In the genomic region with DNA sequence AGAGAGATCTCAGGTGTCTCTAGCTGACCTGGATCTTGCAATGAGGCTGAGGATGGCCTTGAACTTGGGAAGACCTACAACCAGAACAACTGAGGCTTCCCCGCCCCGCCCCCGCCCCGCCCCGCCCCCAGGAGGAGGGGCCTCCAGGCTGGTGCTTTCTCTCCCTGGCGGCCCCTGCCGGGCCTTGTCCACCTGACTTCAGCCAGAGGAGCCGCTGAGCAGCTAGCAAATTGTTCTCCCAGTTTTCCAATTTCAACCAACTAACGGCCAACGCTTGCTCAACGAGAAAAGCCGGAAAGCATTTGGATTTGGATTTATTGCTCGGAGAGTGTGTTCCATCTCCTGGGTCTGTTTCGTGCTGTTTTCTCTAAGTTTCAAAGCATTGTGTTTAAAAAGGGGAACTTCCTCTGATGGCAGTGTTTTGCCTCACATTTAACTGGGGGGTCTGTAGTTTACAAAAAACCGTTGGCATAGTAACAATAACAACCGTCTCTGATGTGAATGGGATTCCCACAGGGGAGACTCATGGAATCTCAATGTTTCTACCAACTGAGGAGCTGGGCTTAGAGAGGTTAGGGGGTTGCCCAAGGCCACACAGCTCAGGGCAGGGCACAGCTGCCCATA, we compare ENCODE assay signal across 10 mouse cellular contexts. TPM values are rescaled to one million over a fixed set of nuclear protein-coding genes. Genes with fewer than 3 reads are reported as not detected.
A peak's percentile ranks its signal among the peaks of the same experiment; 100 is the strongest.
DNase-seq lines count a peak whose midpoint lies in the region; ATAC-seq and TF ChIP-seq lines count a peak whose summit lies in the region.
"Had no signal": no experiment of that assay in that cellular context is flagged by ENCODE, and none has a peak within 500 bp of the region (broad histone marks: within the 10 kb centered on the region; RNA-seq: fewer than 3 reads in every experiment).

No protein-coding gene starts in this region.

- 0 out of 2 replicates have a peak, but pooled peaks cover 2% of the 10 kb centered on the region for H3K36me3 ChIP-seq in forebrain, embryonic 10.5 days (replicated peaks)
- H3K36me3 ChIP-seq in forebrain, postnatal 0 days (ENCODE audit: insufficient read depth): no peaks in the 10 kb centered on the region
- no peaks in the 10 kb centered on the region for H3K36me3 ChIP-seq in neural tube, embryonic 11.5 days (ENCODE audit: control insufficient read depth, insufficient read depth, low read length)
- no peaks in the 10 kb centered on the region; the same call in 1 of the 2 replicates for H3K36me3 ChIP-seq in intestine, postnatal 0 days (ENCODE audit: control insufficient read depth, insufficient read depth)
- H3K36me3 ChIP-seq in neural tube, embryonic 15.5 days: no peaks in the 10 kb centered on the region

- TF ChIP-seq CTCF in forebrain, postnatal 0 days (IDR thresholded peaks at IDR 0.05; ENCODE audit: low read depth): no peak
- TF ChIP-seq CTCF in intestine, postnatal 0 days (IDR thresholded peaks at IDR 0.05; ENCODE audit: low read depth): 0 out of 2 replicates have a peak, but pooled peaks have one; percentile 21

- H3K4me3 ChIP-seq in forebrain, embryonic 10.5 days: no peak overlapping the region
- no peak overlapping the region for H3K4me3 ChIP-seq in forebrain, postnatal 0 days (ENCODE audit: low read depth, low read length)
- H3K4me3 ChIP-seq in neural tube, embryonic 11.5 days (ENCODE audit: low read depth, low read length): no peak overlapping the region
- no peak overlapping the region for H3K4me3 ChIP-seq in intestine, postnatal 0 days (ENCODE audit: low read depth, low read length)
- H3K4me3 ChIP-seq in neural tube, embryonic 15.5 days (replicated peaks): no peak overlapping the region
- H3K4me3 ChIP-seq: myocyte had no signal

- H3K4me1 ChIP-seq in forebrain, embryonic 10.5 days: peaks cover 17% of the 10 kb centered on the region
- no peaks in the 10 kb centered on the region for H3K4me1 ChIP-seq in forebrain, postnatal 0 days (ENCODE audit: insufficient read depth)
- peaks cover 5% of the 10 kb centered on the region for H3K4me1 ChIP-seq in neural tube, embryonic 11.5 days (ENCODE audit: control insufficient read depth, insufficient read depth, low read length)
- H3K4me1 ChIP-seq in intestine, postnatal 0 days (replicated peaks; ENCODE audit: control insufficient read depth, insufficient read depth, low read length): no peaks in the 10 kb centered on the region
- peaks cover 16% of the 10 kb centered on the region for H3K4me1 ChIP-seq in neural tube, embryonic 15.5 days

- DNase-seq in forebrain, embryonic 10.5 days (ENCODE audit: extremely low spot score, low spot score): no peak
- no peak for DNase-seq in forebrain, postnatal 0 days
- peak; percentile 39 for DNase-seq in neural tube, embryonic 11.5 days (ENCODE audit: low spot score)
- DNase-seq in neural tube, embryonic 10.5 days (ENCODE audit: extremely low spot score, low spot score): no peak
- DNase-seq in cerebellum, adult 9-11 months: no peak
- no peak for DNase-seq in kidney, postnatal 36 days
- DNase-seq: cerebellum, adult 11 months had no signal

- 14% methylated on average over 16 of the region's 16 CpGs for WGBS in forebrain, embryonic 10.5 days
- 15% methylated on average over 16 of the region's 16 CpGs for WGBS in forebrain, postnatal 0 days
- 8% methylated on average over 16 of the region's 16 CpGs for WGBS in neural tube, embryonic 11.5 days
- 20% methylated on average over 16 of the region's 16 CpGs for WGBS in intestine, postnatal 0 days
- 3% methylated on average over 16 of the region's 16 CpGs for WGBS in neural tube, embryonic 15.5 days

- H3K27me3 ChIP-seq in forebrain, embryonic 10.5 days (ENCODE audit: poor library complexity, severe bottlenecking): no peaks in the 10 kb centered on the region
- H3K27me3 ChIP-seq in forebrain, postnatal 0 days (ENCODE audit: insufficient read depth, low read length): no peaks in the 10 kb centered on the region
- no peaks in the 10 kb centered on the region for H3K27me3 ChIP-seq in neural tube, embryonic 11.5 days (ENCODE audit: control insufficient read depth, insufficient read depth, low read length)
- H3K27me3 ChIP-seq in intestine, postnatal 0 days (replicated peaks; ENCODE audit: control insufficient read depth, insufficient read depth, low read length): no peaks in the 10 kb centered on the region
- H3K27me3 ChIP-seq in neural tube, embryonic 15.5 days (replicated peaks): no peaks in the 10 kb centered on the region

- ATAC-seq in forebrain, postnatal 0 days: no peak
- ATAC-seq in neural tube, embryonic 11.5 days (ENCODE audit: insufficient read depth, low FRiP score, low TSS enrichment): no peak
- no peak for ATAC-seq in intestine, postnatal 0 days
- peak; percentile 37; the same call in 1 of the 2 replicates for ATAC-seq in neural tube, embryonic 15.5 days (ENCODE audit: low FRiP score)

- H3K27ac ChIP-seq in forebrain, embryonic 10.5 days: peak overlapping the region; percentile 60; the same call in 1 of the 2 replicates
- no peak overlapping the region for H3K27ac ChIP-seq in forebrain, postnatal 0 days (ENCODE audit: low read depth, low read length)
- no peak overlapping the region for H3K27ac ChIP-seq in neural tube, embryonic 11.5 days (ENCODE audit: low read depth, low read length)
- H3K27ac ChIP-seq in intestine, postnatal 0 days (ENCODE audit: low read depth, low read length): peak overlapping the region; percentile 7; the same call in 1 of the 2 replicates
- H3K27ac ChIP-seq in neural tube, embryonic 15.5 days (replicated peaks): peak overlapping the region; percentile 28; the same call in 1 of the 2 replicates

- H3K9ac ChIP-seq in forebrain, postnatal 0 days: no peak overlapping the region
- no peak overlapping the region for H3K9ac ChIP-seq in neural tube, embryonic 11.5 days (ENCODE audit: low read length)
- H3K9ac ChIP-seq in intestine, postnatal 0 days (ENCODE audit: low read depth, low read length): no peak overlapping the region
- H3K9ac ChIP-seq in neural tube, embryonic 15.5 days (replicated peaks): no peak overlapping the region

- no peak overlapping the region for H3K4me2 ChIP-seq in forebrain, postnatal 0 days (ENCODE audit: low read depth)
- H3K4me2 ChIP-seq in neural tube, embryonic 11.5 days (ENCODE audit: low read depth): no peak overlapping the region
- H3K4me2 ChIP-seq in intestine, postnatal 0 days (replicated peaks; ENCODE audit: low read depth): no peak overlapping the region
- H3K4me2 ChIP-seq in neural tube, embryonic 15.5 days: no peak overlapping the region

- no peaks in the 10 kb centered on the region for H3K9me3 ChIP-seq in forebrain, embryonic 10.5 days
- no peaks in the 10 kb centered on the region for H3K9me3 ChIP-seq in forebrain, postnatal 0 days (ENCODE audit: low read length)
- H3K9me3 ChIP-seq in neural tube, embryonic 11.5 days (ENCODE audit: control insufficient read depth, low read length): no peaks in the 10 kb centered on the region
- no peaks in the 10 kb centered on the region for H3K9me3 ChIP-seq in intestine, postnatal 0 days (ENCODE audit: control insufficient read depth)
- H3K9me3 ChIP-seq in neural tube, embryonic 15.5 days (replicated peaks): no peaks in the 10 kb centered on the region

RNA-seq across cellular contexts. Expression of a gene that starts 5.8 kb away (rescaled TPM):
- polyA plus RNA-seq in forebrain, embryonic 10.5 days (2016; fragmentation: Nextera tagmentation; extraction: Ambion mirVana): 8.3 and 9.3 TPM in 2 replicates
- 17.1 and 17.9 TPM in 2 replicates for total RNA-seq in forebrain, postnatal 0 days (2014; rRNA removed)
- 11.8 and 13.4 TPM in 2 replicates for polyA plus RNA-seq in forebrain, postnatal 0 days (2015; fragmentation: Nextera tagmentation; extraction: Ambion mirVana)
- polyA plus RNA-seq in neural tube, embryonic 11.5 days (2014; fragmentation: Nextera tagmentation; extraction: Ambion mirVana): 48.0 TPM in 2 replicates
- polyA plus RNA-seq in intestine, postnatal 0 days (2015; fragmentation: Nextera tagmentation; extraction: Ambion mirVana): 5.7 and 6.8 TPM in 2 replicates
- 8.4 and 19.4 TPM in 2 replicates for polyA plus RNA-seq in neural tube, embryonic 15.5 days (2015; fragmentation: Nextera tagmentation; extraction: Ambion mirVana)

RNA-seq across cellular contexts. Expression of a gene that starts 22.6 kb away (rescaled TPM):
- polyA plus RNA-seq in forebrain, embryonic 10.5 days (2016; fragmentation: Nextera tagmentation; extraction: Ambion mirVana): 113 and 115 TPM in 2 replicates
- 116 and 119 TPM in 2 replicates for total RNA-seq in forebrain, postnatal 0 days (2014; rRNA removed)
- 191 and 194 TPM in 2 replicates for polyA plus RNA-seq in forebrain, postnatal 0 days (2015; fragmentation: Nextera tagmentation; extraction: Ambion mirVana)
- 130 and 133 TPM in 2 replicates for polyA plus RNA-seq in neural tube, embryonic 11.5 days (2014; fragmentation: Nextera tagmentation; extraction: Ambion mirVana)
- 84.5 and 88.1 TPM in 2 replicates for polyA plus RNA-seq in intestine, postnatal 0 days (2015; fragmentation: Nextera tagmentation; extraction: Ambion mirVana)
- polyA plus RNA-seq in neural tube, embryonic 15.5 days (2015; fragmentation: Nextera tagmentation; extraction: Ambion mirVana): 166 and 177 TPM in 2 replicates

RNA-seq across cellular contexts. Expression of a gene that starts 46.9 kb away (rescaled TPM):
- polyA plus RNA-seq in forebrain, embryonic 10.5 days (2016; fragmentation: Nextera tagmentation; extraction: Ambion mirVana): 30.3 and 32.8 TPM in 2 replicates
- 1.2 and 1.8 TPM in 2 replicates for total RNA-seq in forebrain, postnatal 0 days (2014; rRNA removed)
- polyA plus RNA-seq in forebrain, postnatal 0 days (2015; fragmentation: Nextera tagmentation; extraction: Ambion mirVana): 1.1 and 1.3 TPM in 2 replicates
- polyA plus RNA-seq in neural tube, embryonic 11.5 days (2014; fragmentation: Nextera tagmentation; extraction: Ambion mirVana): 6.5 and 8.1 TPM in 2 replicates
- 3.8 TPM in 2 replicates for polyA plus RNA-seq in intestine, postnatal 0 days (2015; fragmentation: Nextera tagmentation; extraction: Ambion mirVana)
- 1.8 and 5.4 TPM in 2 replicates for polyA plus RNA-seq in neural tube, embryonic 15.5 days (2015; fragmentation: Nextera tagmentation; extraction: Ambion mirVana)

Comparison
In these comparisons a context has a peak if more than half of its experiments do, and no peak if none do; other contexts are left out.
1. H3K27ac ChIP-seq: peak in forebrain, embryonic 10.5 days (single experiment), intestine, postnatal 0 days (single experiment) and neural tube, embryonic 15.5 days (single experiment); none in forebrain, postnatal 0 days (single experiment) and neural tube, embryonic 11.5 days (single experiment).